Comparison of ENCODE assay signal across 24 mouse cellular contexts in the genomic region with DNA sequence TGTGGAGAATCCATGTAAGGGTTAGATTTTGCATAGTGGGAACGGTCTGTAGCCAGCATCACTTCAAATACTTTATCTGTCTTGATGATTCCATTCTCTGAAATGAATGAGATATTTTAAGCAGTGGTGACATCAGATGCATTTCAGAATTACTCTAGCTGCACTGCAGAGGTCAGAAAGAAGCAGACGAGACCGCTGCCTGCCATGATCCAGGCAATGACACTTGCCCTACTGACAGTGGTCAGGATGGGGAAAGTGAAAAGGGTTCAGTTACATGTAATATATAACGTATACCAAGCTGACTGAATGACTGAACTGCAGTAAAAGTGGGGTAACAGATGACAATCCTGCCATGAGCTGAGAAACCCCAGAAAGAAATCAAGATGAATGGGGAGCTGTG.
"Had no signal": no experiment of that assay in that cellular context is flagged by ENCODE, and none has a peak within 500 bp of the region (broad histone marks: within the 10 kb centered on the region; RNA-seq: fewer than 3 reads in every experiment).

No protein-coding gene starts in this region.

- H3K4me2 ChIP-seq: limb, embryonic 13.5 days; liver, embryonic 12.5 days; liver, embryonic 15.5 days; lung, embryonic 15.5 days; midbrain, embryonic 13.5 days; neural tube, embryonic 13.5 days; stomach, embryonic 15.5 days had no signal

- H3K27ac ChIP-seq: kidney, postnatal 0 days; layer of hippocampus, adult 2 months; limb, embryonic 10.5 days; limb, embryonic 13.5 days; liver, embryonic 12.5 days; liver, embryonic 15.5 days; lung, embryonic 15.5 days; midbrain, embryonic 10.5 days; midbrain, embryonic 13.5 days; neural tube, embryonic 13.5 days; stomach, embryonic 15.5 days had no signal

- H3K4me3 ChIP-seq: layer of hippocampus, adult 2 months; limb, embryonic 10.5 days; limb, embryonic 13.5 days; liver, embryonic 12.5 days; liver, embryonic 15.5 days; lung, embryonic 15.5 days; megakaryocyte, embryonic 14.5 days; midbrain, embryonic 10.5 days; midbrain, embryonic 13.5 days; myocyte; neural tube, embryonic 13.5 days; stomach, embryonic 15.5 days had no signal

- ATAC-seq: liver, embryonic 12.5 days; midbrain, embryonic 13.5 days; midbrain, embryonic 16.5 days had no signal

- H3K9ac ChIP-seq: limb, embryonic 13.5 days; liver, embryonic 12.5 days; liver, embryonic 15.5 days; lung, embryonic 15.5 days; midbrain, embryonic 13.5 days; neural tube, embryonic 13.5 days; stomach, embryonic 15.5 days had no signal

- DNase-seq: kidney, postnatal 25 days; layer of hippocampus, adult 9-11 months; liver; lung, adult 18-20 months; lung, postnatal 10 days; lung, postnatal 36 days; retina, postnatal 1 day; right cerebral cortex, postnatal 25 days; spleen, adult 18-20 months; thymus, postnatal 25 days had no signal

- H3K4me1 ChIP-seq: limb, embryonic 10.5 days; limb, embryonic 13.5 days; liver, embryonic 15.5 days; lung, embryonic 15.5 days; midbrain, embryonic 10.5 days; midbrain, embryonic 13.5 days; neural tube, embryonic 13.5 days; stomach, embryonic 15.5 days had no signal

- H3K27me3 ChIP-seq: limb, embryonic 13.5 days; liver, embryonic 12.5 days; liver, embryonic 15.5 days; lung, embryonic 15.5 days; megakaryocyte, embryonic 14.5 days; midbrain, embryonic 13.5 days; neural tube, embryonic 13.5 days; stomach, embryonic 15.5 days had no signal

- H3K9me3 ChIP-seq: limb, embryonic 10.5 days; limb, embryonic 13.5 days; liver, embryonic 12.5 days; liver, embryonic 15.5 days; lung, embryonic 15.5 days; megakaryocyte, embryonic 14.5 days; midbrain, embryonic 10.5 days; midbrain, embryonic 13.5 days; neural tube, embryonic 13.5 days; stomach, embryonic 15.5 days had no signal
